Mouse (Mus musculus) thymus, postnatal 4 days (tissue): ENCODE measurements around the gene Ythdf1.
A peak's percentile ranks its signal among the peaks of the same experiment; 100 is the strongest.

Source experiments
- DNase-seq: peaks from one replicate; pipeline ENCODE4 v3.0.0; 2021

The Ythdf1 gene

DNA sequence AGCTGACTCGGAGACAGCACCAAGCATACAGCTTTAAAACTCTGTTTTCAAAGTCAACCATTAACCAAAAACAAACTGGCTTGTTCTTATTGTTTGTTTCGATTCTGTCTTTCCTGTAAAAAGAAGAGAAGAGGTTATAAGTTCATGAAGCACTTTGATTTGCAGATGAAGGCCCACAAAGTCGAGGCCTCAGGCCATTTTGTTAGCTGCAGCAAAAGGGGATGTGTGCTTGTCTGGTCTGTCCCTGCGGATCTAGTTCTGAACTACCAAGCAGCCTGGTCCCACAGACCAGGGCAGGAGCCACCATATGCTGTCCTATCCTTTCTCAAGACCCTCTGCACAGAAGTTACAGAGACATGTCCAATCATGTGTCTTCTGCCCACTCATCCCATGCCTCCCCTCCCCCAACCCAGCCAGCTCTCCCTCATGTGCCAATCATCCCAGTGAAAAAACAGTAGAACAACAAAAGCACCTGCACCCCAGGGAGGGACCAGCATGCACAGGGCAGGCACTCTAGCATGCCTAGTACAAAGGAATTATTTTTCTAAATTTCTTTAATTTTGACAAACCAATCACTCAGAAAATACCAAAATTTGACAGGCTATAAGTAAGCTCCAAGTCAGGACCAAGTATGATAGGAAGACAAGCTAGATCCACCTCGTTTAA is 15.1 kb downstream of the Ythdf1 start:
- DNase-seq, result no peak

DNA sequence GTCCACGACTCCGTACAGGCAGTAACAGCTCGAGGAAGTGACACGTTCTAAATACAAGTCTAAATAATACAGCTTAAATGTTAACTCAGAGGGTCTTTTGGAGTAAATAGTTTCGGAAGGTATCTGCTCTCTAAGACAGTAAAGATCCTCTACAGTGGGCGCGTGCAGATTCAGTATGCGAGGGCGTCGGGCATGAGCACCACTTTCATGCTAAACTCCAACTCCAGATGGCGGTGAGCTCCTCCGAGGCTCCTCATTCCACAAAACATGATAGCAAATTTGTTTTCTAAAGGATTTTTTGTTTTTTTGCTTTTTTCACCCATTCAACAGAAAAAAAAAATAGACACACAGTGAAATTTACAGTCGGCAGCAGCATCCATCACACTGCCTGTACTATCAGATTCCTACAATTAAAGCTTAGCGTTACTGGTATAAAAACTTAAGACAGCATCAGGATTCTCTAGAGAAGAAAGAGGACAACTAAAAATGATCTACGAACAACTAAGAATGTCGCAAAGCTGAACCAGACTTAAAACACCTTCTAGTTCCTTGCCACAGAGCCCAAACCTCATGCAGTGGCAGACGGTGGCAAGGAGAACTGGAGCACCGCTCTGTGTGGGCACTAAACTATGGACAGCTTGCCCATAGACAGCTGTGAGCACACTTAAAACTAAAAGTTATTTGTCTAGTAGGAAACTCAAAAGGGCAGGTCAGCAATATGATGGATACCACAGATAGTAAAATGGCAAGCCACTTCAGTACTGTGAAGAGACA is 16.1 kb downstream of the Ythdf1 start:
- DNase-seq, result no peak

DNA sequence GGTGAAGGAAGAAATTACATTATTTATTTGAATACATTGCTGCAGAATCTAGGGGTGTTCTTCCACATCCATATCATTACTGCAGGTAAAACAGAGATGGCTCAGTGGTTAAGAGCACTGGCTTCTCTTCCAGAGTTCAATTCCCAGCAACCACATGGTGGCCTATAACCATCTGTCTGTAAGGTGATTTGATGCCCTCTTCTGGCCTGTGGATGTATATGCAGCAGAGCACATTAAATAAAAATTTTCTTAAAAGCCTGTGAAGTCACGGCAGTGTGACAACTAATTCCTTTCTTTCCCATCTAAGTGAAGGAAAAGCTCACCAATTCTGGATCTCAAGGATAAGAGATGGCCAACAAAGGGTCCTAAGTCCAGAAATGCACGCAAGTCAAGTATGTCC is 18.7 kb downstream of the Ythdf1 start:
- no peak for DNase-seq

DNA sequence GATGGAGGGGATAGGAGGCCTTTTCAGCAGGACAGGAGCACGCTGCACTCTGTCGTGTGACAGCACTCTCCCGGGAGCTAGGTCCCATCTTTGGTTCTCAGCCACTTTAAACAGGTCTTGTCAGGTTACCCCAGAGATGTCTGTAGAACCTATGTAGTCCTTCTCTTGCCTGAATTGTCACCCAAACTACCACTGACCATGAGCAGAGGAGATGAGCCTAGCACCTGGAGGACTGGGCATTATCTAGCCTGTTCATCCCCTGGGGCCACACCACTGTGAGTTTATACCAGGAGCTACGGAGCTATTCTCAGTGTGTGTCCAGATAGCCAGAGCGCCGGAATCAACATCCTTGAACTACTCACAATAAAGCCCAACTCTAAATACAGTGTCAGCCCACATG is 22.9 kb downstream of the Ythdf1 start:
- DNase-seq, result no peak

DNA sequence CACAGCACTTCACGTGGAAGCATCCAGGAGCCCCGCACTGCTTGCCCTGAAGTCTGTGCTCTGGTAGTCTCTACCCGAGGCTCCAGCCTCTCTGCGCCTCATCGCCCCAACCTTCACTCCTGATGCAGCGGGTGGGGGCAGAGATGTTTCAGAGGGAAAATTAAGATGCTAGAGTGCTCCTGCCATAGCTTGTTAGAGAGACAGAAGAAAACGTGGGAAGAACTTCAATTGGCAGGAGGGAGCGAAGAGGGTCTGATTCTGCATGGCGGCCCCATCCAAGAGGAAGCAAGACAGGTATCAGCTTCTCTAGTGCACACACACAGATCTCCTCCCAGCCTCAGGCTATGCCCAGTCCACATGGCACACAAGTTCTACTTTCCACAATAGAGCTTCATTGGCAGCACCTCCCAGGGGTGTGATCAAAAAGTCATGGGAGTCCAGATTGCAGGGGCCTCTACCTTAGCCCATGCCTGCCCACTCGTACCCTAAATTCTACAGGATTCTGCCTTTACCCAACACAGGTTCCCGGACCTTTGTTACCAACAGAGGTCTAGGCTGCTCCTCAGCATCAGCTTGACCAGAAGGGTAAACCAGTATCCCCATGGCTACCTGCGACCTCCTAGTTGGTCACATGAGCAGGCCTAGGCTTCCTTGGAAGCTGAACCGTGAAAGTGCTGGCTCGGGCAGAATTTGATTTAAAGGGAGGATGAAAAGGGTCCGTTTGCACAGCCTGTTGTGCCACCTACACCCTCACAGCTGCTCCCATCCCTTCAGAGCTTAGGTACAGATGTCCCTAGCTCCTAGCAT is 23.7 kb downstream of the Ythdf1 start:
- DNase-seq, result no peak

DNA sequence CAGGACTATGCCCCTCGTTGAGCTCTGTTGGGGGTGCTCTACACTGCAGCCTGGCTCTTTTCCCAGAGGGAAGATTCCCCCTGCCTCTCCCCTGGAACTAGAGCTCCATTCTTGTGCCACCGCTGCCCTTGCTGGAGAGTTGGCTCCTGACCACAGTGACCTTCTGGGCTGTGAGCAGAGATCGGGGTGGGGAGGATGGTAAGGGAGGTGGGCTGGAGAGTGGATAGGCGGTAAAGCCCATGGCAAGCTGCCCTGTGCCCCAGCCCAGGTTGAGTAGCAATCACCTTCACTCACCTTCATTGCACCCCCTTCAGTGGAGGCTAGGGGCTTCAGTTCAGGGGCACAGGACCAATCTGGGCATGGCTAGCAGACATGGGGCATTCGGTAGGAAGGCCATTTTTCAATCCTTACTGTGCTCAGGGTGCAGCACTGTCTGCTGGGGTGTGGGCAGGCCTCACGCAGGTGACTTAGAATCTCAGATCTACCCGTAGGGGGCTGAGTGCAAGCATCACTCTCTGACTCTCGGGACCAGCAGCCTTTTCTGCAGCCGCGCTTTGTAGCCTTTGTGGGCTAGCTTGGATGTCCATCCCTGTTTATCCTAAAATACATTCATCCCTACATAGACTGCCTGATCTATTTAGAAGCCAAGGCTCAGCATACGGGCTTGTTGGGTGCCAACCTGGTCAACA is 24.8 kb downstream of the Ythdf1 start:
- no peak for DNase-seq

DNA sequence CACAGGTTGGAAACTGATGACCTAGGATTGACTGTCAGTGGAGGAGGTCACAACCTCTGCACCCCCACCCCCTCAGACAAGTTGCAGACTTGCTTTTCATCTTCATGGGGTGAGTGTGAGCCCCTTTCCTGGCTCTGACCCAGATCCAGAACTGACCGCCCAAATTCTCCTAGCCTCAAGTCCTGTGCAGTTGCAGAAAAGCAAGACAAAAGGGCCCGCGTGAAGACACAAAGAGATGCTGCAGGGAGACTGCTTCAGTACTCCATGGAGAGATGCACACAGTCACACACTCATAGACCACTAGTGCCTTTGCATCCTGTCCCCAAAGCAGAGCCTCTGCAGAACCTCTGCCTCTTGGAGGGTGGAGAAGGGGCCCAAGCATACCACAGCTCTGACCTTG is 25.4 kb downstream of the Ythdf1 start:
- DNase-seq, result no peak

DNA sequence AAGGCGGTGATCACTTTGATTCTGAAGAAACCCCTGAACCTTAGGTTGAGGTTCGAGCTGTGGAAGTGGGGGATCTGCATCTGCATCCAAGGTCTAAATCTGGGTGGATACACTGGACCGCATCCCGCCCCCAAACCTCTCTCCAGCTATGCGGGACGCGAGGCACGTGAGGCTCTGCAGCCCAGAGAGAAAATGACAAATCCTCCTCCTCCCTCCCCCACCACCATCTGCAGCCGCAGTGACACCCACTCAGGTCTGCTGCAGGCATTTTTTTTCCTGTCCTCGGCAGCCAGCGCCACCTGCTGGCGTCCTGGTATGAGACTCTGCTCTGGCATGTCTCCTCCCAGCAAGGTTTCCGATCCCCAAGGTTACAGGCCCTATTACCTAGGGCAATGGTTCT is 26.0 kb downstream of the Ythdf1 start:
- DNase-seq, result peak; percentile 88

DNA sequence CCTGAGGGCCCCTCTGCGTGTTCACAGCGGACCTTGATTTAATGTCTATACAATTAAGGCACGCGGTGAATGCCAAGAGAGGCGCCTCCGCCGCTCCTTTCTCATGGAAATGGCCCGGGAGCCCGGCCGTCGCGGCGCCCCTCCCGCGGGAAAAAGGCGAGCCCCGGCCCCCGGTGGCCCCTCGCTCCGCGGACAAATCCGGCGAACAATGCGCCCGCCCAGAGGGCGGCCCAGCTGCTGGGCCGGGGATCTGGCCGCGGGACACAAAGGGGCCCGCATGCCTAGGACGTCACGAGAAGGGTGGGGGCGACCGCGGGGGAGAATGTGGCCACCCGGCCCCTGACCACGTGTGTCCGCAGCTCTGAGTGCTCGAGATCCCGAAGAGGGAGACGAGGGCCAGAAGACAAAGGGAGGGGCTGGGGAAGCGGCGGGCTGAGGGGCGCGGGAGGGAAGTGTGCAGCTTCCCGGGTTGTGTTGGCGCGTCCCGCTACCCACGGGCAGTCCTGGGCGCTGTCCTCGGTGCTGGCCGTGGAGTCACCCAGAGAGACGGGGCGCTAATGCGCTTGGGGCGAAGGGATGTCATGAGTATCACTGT is 26.6 kb downstream of the Ythdf1 start:
- DNase-seq, result peak; percentile 67

DNA sequence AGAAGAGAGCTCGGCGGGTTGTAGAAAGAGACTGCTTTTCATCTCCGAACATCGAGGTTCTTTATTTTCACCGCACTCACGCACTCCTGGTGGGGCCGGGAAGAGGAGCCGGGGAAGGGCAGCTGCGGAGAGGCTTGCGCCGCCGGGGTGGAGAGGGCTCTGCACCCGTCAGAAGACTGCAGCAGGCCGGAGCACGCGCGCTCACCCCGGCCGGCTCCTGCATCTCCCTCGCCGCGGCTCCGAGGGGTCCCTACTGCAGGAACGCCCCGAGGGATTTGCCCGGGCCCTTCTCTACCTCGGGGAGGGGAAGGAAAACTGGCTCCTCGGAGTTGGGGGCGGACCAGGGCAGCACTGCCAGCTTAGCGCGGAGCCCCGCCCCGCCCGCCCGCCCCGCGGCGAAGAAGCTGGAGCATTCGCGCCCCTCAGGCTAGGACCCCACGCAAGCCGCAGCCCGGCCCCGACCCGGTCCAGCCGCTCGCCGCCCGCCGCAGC is 27.2 kb downstream of the Ythdf1 start:
- peak; percentile 25 for DNase-seq

DNA sequence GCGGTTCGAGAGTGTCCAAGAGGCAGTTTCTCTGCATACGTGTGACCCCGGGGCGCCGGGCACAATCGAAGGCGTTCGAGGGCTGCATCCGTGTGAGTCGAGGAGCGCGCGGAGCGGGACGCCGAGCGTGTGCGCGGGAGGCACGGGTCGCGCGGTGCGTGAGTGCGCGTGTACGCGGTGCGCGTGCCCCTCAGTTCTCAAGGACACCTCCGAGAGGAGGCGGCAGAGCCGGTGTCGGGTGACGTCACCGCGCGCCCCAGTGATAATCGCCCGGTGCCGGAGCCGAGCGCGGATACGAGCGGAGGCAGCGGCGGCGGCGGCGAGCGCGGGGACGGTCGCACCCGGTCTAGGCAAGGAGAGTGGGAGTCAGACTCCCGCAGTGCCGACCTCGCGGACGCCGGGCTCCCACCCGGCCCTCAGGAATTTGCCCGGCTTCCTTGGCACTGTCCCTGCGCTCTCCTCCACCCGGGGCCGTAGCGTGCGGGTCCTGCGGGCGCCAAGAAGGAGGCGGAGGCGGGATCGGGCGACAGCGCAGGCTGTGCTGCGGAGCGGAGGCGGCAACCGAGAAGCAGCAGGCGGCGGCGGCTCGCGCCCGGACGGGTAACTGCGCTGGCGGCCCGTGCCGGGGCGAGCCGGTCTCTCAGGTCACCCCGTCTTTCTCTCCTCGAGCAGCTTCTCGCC is 27.8 kb downstream of the Ythdf1 start:
- peak; percentile 56 for DNase-seq

DNA sequence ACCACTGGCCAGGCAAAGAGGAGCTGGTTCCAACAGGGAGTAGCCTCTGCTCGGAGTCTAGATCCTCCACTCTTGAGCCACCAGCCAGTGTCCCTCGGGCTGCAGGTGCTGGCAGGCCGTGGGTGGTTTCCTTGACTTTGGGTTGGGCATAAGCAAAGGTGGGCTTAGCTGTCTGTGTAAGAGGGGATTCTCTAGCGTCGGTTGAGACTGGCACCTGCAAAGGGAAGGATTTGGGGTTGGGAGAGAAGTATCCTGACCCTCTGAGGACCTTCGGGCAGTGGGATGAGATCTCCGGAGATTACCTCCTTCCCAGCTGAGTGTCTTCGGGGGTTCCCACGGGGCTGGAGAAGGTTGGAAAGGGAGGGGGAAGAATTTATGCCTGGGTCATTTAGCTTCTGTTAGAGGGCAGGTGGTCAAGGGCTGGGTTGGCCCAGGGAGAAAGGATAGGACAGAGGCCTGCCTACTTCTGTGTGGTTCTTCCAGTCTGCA is 28.9 kb downstream of the Ythdf1 start:
- no peak for DNase-seq

DNA sequence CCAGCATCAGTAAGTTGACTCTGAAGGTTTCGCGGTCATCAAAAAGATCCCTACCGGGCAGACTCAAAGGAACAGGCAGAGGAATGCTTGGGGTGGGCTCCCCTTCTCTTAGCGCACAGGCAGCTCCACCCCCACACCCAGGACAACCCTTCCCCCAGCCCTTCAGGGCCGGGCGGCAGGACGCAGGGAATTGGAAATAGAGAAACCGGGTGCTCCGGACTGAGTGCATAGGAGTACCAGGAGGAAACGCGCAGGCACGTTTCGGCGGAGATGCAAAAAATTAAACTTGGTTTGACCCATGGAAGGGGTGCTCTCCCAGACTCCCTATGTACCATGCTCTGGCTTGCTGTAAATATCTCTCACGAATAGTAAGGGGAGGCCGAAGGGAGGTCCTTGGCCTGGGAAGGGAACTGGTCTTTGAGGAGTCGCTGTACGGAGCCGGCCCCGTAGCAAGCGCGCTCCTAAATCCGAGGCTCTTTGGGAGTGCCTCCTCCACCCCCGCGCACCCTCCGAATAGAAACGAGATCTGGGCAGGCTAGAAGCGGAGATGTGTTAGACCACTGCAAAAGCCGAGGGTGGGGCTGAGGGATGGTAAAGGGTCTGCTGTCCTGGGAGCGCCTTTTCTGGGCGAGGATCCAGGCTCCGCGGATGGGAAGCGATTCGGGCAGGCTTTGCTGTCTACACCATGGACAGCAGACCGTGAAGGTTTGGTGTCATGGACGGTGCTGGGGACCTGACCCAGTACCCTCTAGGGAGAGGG is 29.5 kb downstream of the Ythdf1 start:
- DNase-seq, result no peak

DNA sequence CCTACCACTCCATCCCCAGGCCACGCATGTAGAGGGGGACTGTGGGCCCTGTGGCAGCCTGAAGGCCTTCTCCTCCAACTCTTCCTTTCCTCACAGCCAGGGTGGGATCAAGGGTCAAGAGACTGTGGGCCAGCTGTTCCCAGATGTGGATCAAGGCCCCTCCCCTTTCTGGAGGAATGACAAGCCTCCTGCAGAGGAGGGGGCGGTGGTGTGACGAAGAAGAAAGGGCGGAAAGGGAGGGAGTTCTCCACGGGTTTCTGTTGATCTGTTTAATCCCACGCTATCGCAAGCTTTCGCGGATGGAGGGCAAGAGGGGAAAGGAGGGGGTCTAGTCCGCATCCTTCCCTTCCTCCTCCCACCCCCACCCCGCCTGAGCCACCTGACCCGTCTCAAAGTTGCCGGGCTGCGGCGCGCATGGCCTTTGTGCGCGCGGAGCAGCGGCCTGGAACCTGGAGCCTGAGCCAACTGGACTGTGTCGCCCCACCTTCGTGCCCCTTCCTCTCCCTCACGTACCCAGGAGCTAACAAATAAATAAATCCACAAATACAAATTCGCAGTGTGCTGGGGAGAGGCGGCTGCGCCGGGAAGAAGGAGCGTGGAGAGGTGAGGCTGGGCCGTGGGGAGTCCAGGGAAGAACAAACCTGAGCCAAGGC is 30.2 kb downstream of the Ythdf1 start:
- DNase-seq, result no peak

DNA sequence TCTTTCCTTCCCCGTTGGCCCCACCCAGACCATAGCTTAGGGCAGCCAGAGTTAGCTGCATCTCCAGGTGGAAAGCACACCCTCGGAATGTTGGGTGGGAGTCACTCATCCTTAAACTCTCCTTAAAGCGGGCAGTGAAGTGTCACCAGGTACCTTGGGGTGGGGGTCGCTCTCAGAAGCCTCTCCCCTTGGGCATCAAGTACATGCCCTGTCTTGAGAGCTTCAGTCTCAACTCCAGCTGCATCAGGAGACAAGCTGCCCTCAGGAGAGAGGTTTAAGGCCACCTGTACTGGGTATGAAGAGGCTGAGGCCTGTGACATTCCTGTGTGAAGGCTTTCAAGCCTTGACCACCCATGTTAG is 30.8 kb downstream of the Ythdf1 start:
- DNase-seq, result no peak

DNA sequence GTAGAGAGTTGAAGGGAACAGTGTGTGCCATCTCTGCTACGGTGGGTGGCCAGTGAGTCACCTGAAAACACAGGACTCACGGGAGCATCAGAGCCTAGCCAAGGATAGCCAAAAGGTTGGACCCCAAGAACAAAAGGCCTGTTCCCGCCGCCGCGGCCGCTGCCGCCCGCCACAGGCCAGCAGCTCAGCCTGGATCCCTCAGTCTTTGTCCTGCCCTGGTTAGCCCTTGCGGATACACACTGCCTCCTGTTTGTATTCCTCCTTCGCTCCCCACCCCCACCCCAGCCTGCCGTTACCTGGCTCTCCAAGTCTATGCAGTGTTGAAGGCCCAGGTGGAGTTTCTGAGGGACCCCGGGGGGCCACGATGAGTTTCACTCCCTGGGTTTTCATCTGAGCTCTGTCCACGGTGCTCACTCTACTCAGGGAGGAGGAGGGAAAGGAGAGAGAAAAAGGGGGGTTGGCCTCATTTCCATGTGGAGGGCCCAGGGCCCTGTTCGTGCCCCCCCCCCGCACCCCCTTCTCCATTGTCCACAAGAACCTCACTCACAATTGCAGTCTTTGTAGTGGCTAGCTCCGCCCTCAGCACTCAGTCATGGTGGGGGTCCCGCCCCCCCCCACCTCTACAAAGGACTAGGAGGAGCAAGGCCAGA is 31.4 kb downstream of the Ythdf1 start:
- DNase-seq, result no peak

DNA sequence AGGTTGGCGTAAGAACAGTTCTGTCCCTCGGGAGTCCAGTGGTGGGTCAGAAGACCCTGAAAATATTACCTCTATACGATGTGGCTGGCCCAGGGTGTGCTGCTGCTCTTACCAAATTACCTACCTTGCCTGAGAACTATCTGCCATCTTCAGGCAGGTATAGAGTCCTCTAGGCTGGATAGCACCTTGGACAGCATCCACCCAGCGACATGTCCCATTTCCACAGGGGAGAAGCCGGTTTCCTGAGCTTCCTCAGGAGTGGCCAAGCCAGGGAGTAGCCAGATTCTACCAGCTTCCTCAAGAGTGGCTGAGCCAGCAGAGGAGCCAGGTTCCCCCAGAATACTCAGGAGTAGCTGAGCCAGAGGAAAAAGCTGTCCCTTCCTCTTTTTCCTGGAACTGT is 35.5 kb downstream of the Ythdf1 start:
- no peak for DNase-seq

DNA sequence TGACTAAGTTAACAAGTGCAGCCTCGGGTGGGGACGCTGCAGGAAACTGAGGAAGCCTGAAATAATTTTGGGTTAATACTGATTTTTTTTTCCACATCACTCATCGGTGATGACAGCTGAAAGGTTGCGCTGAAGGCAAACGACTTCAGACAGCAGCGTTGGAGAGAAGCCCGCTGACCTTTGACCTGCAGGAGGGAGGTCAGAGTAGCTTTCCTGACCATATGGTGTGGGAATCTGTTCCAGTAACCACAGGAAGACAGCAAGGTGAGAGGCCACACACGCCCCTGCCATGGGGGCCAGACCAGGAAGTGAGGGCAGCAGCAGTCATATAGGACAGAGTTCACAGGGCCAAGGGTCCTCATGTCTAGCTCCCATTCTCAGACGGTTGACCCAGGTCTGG is 39.5 kb downstream of the Ythdf1 start:
- DNase-seq, result no peak

DNA sequence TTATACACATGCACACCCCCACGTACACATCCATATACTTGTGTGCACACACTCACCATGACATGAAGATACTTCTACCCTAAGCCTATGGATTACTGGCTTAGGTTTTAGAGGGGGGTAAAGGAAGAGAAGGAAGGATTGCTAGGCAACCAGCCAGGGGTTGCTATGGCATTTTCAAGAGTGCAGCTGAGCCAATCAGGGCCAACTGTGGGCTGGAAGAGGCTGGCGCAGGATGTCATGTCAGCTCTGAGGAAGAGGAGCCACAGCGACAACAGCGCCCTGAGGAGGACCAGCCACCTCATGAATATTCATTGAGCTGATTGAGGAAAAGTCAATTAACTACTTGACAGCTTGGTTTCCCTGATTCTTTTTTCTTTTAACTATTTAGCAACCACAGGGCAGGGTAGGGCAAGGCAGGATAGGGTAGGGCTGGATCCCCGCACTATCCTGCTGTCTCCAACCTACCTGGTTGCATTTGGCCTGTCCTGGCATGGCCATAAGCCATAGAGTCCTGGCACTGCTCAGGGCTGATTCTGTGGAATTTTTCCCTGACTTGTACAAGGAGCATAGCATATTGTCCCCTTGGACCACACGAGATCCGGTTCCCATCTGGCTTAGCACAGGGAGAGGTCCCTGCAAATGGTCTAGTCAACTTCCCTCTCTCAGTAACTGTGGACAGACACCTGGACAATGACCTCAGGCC is 41.2 kb downstream of the Ythdf1 start:
- DNase-seq, result no peak
